Mouse (Mus musculus) MEL (cell line): ENCODE results near the gene Susd4. TPM values are rescaled to one million over a fixed set of nuclear protein-coding genes. Genes with fewer than 3 reads are reported as not detected.

Experiments
- DNase-seq: peaks from one replicate; pipeline ENCODE4 v3.0.0; 2011; ENCODE audit warnings: low read depth, low spot score
- H3K27ac ChIP-seq: 2 replicates; pipeline ENCODE4 v1.5.1; 2012; ENCODE audit warnings: low read depth, mild to moderate bottlenecking, control low read depth, low read length, moderate library complexity; ENCODE audit not compliant: control insufficient read depth
- H3K27me3 ChIP-seq, 2 experiments: fragments of 150-350 bp in 1 of 2; sonication (generic) in 1 of 2; 2 replicates each; pipeline ENCODE4 v1.6.1; 2012; ENCODE audit warnings: low read length in 2 of 2, mild to moderate bottlenecking in 2 of 2, improper control_type of control experiment in 1 of 2, moderate library complexity in 1 of 2; ENCODE audit not compliant: insufficient read depth in 2 of 2, control insufficient read depth in 1 of 2
- H3K36me3 ChIP-seq, 2 experiments: 2 replicates each; pipeline ENCODE4 v1.6.1; 2012 to 2014; ENCODE audit warnings: low read length in 2 of 2, improper control_type of control experiment in 1 of 2, inconsistent platforms in 1 of 2, mild to moderate bottlenecking in 1 of 2; ENCODE audit not compliant: insufficient read depth in 2 of 2, control insufficient read depth in 1 of 2
- H3K4me1 ChIP-seq, 2 experiments: fragments of 150-350 bp in 1 of 2; sonication (generic) in 1 of 2; 2 replicates each; pipeline ENCODE4 v1.6.1; 2012; ENCODE audit warnings: low read length in 2 of 2, improper control_type of control experiment in 1 of 2, mild to moderate bottlenecking in 1 of 2; ENCODE audit not compliant: insufficient read depth in 2 of 2, control insufficient read depth in 1 of 2
- H3K4me3 ChIP-seq, 2 experiments: fragments of 150-350 bp in 1 of 2; sonication (generic) in 1 of 2; 2 replicates each; pipeline ENCODE4 v1.5.1; 2012; ENCODE audit warnings: low read depth in 2 of 2, low read length in 2 of 2, mild to moderate bottlenecking in 2 of 2, moderate library complexity in 2 of 2, control low read depth in 1 of 2, improper control_type of control experiment in 1 of 2; ENCODE audit not compliant: control insufficient read depth in 1 of 2, insufficient read depth in 1 of 2
- H3K79me2 ChIP-seq: 2 replicates; pipeline ENCODE4 v1.6.1; 2012; ENCODE audit warnings: mild to moderate bottlenecking, low read length, moderate library complexity; ENCODE audit not compliant: control insufficient read depth, poor library complexity, insufficient read depth
- H3K9ac ChIP-seq: 2 replicates; pipeline ENCODE4 v1.6.1; 2012; ENCODE audit warnings: low read depth, mild to moderate bottlenecking, control low read depth, low read length, moderate library complexity; ENCODE audit not compliant: control insufficient read depth, poor library complexity, severe bottlenecking
- H3K9me3 ChIP-seq: fragments of 150-350 bp; sonication (generic); replicated peaks from 2 replicates; pipeline ENCODE4 v1.6.1; 2012; ENCODE audit warnings: mild to moderate bottlenecking, low read length, improper control_type of control experiment, moderate library complexity; ENCODE audit not compliant: insufficient read depth
- BHLHE40 ChIP-seq: IDR thresholded peaks from 2 replicates; pipeline ENCODE4 v1.6.1; 2012; ENCODE audit warnings: low read depth, mild to moderate bottlenecking, inconsistent platforms, low read length, improper control_type of control experiment, borderline replicate concordance
- CHD1 ChIP-seq: IDR thresholded peaks from 2 replicates; pipeline ENCODE4 v1.6.1; 2012; ENCODE audit warnings: low read depth, mild to moderate bottlenecking, inconsistent platforms, low read length, improper control_type of control experiment
- CTCF ChIP-seq, 3 experiments: IDR thresholded peaks in 2 of 3; conservative IDR thresholded peaks in 1 of 3; 2 replicates each; pipeline ENCODE4 v1.5.1; 2011 to 2012; ENCODE audit warnings: low read length in 3 of 3, low read depth in 2 of 3, mild to moderate bottlenecking in 2 of 3, improper control_type of control experiment in 1 of 3, inconsistent platforms in 1 of 3, mixed read lengths in 1 of 3, moderate library complexity in 1 of 3; ENCODE audit not compliant: control insufficient read depth in 1 of 3, insufficient read depth in 1 of 3, poor library complexity in 1 of 3, severe bottlenecking in 1 of 3
- ELF1 ChIP-seq: IDR thresholded peaks from 2 replicates; pipeline ENCODE4 v1.6.1; 2014; ENCODE audit warnings: low read depth, mild to moderate bottlenecking, inconsistent platforms, low read length, improper control_type of control experiment, moderate library complexity
- EP300 ChIP-seq, 2 experiments: IDR thresholded peaks; 2 replicates each; pipeline ENCODE4 v1.6.1; 2011; ENCODE audit warnings: improper control_type of control experiment in 2 of 2, low read length in 2 of 2, low read depth in 1 of 2, mild to moderate bottlenecking in 1 of 2
- GABPA ChIP-seq: IDR thresholded peaks from 2 replicates; pipeline ENCODE4 v1.6.1; 2012; ENCODE audit warnings: low read depth, mild to moderate bottlenecking, inconsistent platforms, low read length, improper control_type of control experiment, moderate library complexity
- HCFC1 ChIP-seq: IDR thresholded peaks from 2 replicates; pipeline ENCODE4 v1.6.1; 2012; ENCODE audit warnings: low read depth, mild to moderate bottlenecking, inconsistent platforms, low read length, improper control_type of control experiment, moderate library complexity
- MAX ChIP-seq: IDR thresholded peaks from 2 replicates; pipeline ENCODE4 v1.6.1; 2011; ENCODE audit warnings: low read length, improper control_type of control experiment
- MAZ ChIP-seq: IDR thresholded peaks from 2 replicates; pipeline ENCODE4 v1.6.1; 2012; ENCODE audit warnings: low read depth, mild to moderate bottlenecking, inconsistent platforms, low read length, improper control_type of control experiment
- MXI1 ChIP-seq: IDR thresholded peaks from 2 replicates; pipeline ENCODE4 v1.6.1; 2011; ENCODE audit warnings: mild to moderate bottlenecking, low read depth, low read length, improper control_type of control experiment
- POLR2A ChIP-seq, 2 experiments: IDR thresholded peaks; 2 replicates each; pipeline ENCODE4 v1.6.1; 2011 to 2012; ENCODE audit warnings: low read length in 2 of 2, mild to moderate bottlenecking in 2 of 2, control low read depth in 1 of 2, improper control_type of control experiment in 1 of 2, low read depth in 1 of 2, moderate library complexity in 1 of 2; ENCODE audit not compliant: control insufficient read depth in 1 of 2, insufficient read depth in 1 of 2, poor library complexity in 1 of 2
- POLR2AphosphoS2 ChIP-seq: IDR thresholded peaks from 2 replicates; pipeline ENCODE4 v1.6.1; 2011; ENCODE audit warnings: low read length, improper control_type of control experiment
- RCOR1 ChIP-seq: IDR thresholded peaks from 2 replicates; pipeline ENCODE4 v1.6.1; 2012; ENCODE audit warnings: low read depth, mild to moderate bottlenecking, inconsistent platforms, low read length, improper control_type of control experiment
- SIN3A ChIP-seq: IDR thresholded peaks from 2 replicates; pipeline ENCODE4 v1.6.1; 2012; ENCODE audit warnings: low read length, improper control_type of control experiment, inconsistent platforms
- SMC3 ChIP-seq: IDR thresholded peaks from 2 replicates; pipeline ENCODE4 v1.6.1; 2011; ENCODE audit warnings: low read depth, low read length, improper control_type of control experiment
- TAL1 ChIP-seq: IDR thresholded peaks from 2 replicates; pipeline ENCODE4 v1.6.1; 2012; ENCODE audit warnings: mild to moderate bottlenecking, inconsistent platforms, low read length, moderate library complexity, mixed read lengths
- TCF12 ChIP-seq: IDR thresholded peaks from 2 replicates; pipeline ENCODE4 v1.6.1; 2014; ENCODE audit warnings: low read depth, mild to moderate bottlenecking, inconsistent platforms, low read length, improper control_type of control experiment, moderate library complexity
- USF1 ChIP-seq: IDR thresholded peaks from 2 replicates; pipeline ENCODE4 v1.6.1; 2014; ENCODE audit warnings: low read depth, mild to moderate bottlenecking, inconsistent platforms, low read length, improper control_type of control experiment, moderate library complexity
- ZC3H11A ChIP-seq: IDR thresholded peaks from 2 replicates; pipeline ENCODE4 v1.6.1; 2012; ENCODE audit warnings: low read depth, mild to moderate bottlenecking, inconsistent platforms, low read length, improper control_type of control experiment
- ZKSCAN1 ChIP-seq: IDR thresholded peaks from 2 replicates; pipeline ENCODE4 v1.6.1; 2012; ENCODE audit warnings: low read depth, mild to moderate bottlenecking, inconsistent platforms, low read length, improper control_type of control experiment, moderate library complexity
- ZMIZ1 ChIP-seq: IDR thresholded peaks from 2 replicates; pipeline ENCODE4 v1.6.1; 2012; ENCODE audit warnings: low read depth, mild to moderate bottlenecking, inconsistent platforms, low read length, improper control_type of control experiment, moderate library complexity
- polyA plus RNA-seq, 2 experiments: library from polyadenylated mRNA; stranded (reverse) in 1 of 2; unstranded in 1 of 2; fragments of >175 nt in 1 of 2; fragments of >200 nt in 1 of 2; gene quantifications; 2 replicates each; pipeline versions ENCODE4 v1.2.1 to v1.2.4; 2012; ENCODE audit warnings: low replicate concordance in 2 of 2, low read depth in 1 of 2; ENCODE audit not compliant: insufficient read length in 2 of 2, insufficient read depth in 1 of 2, missing spikeins in 1 of 2
- total RNA-seq: library from RNA; depleted of rRNA; stranded (reverse); fragments of 300-350 nt; gene quantifications from 2 replicates; pipeline ENCODE4 v1.2.3, GENCODE M21; 2012

Susd4 gene
- total and polyA plus RNA-seq, 3 experiments = not detected

GRCm38 (mm10) chr1:182729002-182729401, 34.7 kb upstream of the Susd4 start:
- H3K9me3 ChIP-seq = no peaks in the 10 kb centered on the region
- no peaks in the 10 kb centered on the region for H3K27me3 ChIP-seq
- TF ChIP-seq RCOR1 (no peak), ZMIZ1 (no peak), MAX (no peak), GABPA (no peak), USF1 (no peak), POLR2A (IDR thresholded peaks at IDR 0.05; ENCODE audit: control insufficient read depth in 1 of 2, insufficient read depth in 1 of 2, low read depth in 1 of 2, low read length in 2 of 2, poor library complexity in 1 of 2) (no peak), SMC3 (no peak), ZKSCAN1 (no peak), MXI1 (no peak), EP300 (IDR thresholded peaks at IDR 0.05; ENCODE audit: low read depth in 1 of 2, low read length in 2 of 2) (no peak)
- TF ChIP-seq, all 39 proteins: peak for 0
- Histone ChIP-seq H3K36me3 (no peaks in the 10 kb centered on the region), H3K4me1 (no peaks in the 10 kb centered on the region), H3K4me3 (no peak overlapping the region), H3K9ac (no peak overlapping the region), H3K79me2 (no peaks in the 10 kb centered on the region), H3K27ac (no peak overlapping the region)
- DNase-seq = no peak

- Histone ChIP-seq H3K27ac (no peak overlapping the region), H3K36me3 (no peaks in the 10 kb centered on the region), H3K4me3 (no peak overlapping the region), H3K4me1 (no peaks in the 10 kb centered on the region), H3K9me3 (no peaks in the 10 kb centered on the region), H3K9ac (no peak overlapping the region), H3K27me3 (no peaks in the 10 kb centered on the region), H3K79me2 (no peaks in the 10 kb centered on the region)
- DNase-seq = no peak
- TF ChIP-seq CHD1 (no peak), TCF12 (no peak), SIN3A (no peak), MAZ (no peak), BHLHE40 (no peak), MAX (no peak), CTCF (IDR thresholded peaks at IDR 0.05 in 2 of 3, conservative IDR thresholded peaks at IDR 0.05 in 1 of 3; ENCODE audit: control insufficient read depth in 1 of 3, insufficient read depth in 1 of 3, low read depth in 2 of 3, low read length in 3 of 3, poor library complexity in 1 of 3, severe bottlenecking in 1 of 3) (no peak), POLR2AphosphoS2 (no peak), TAL1 (no peak), HCFC1 (no peak), ZC3H11A (no peak), ELF1 (no peak), ZMIZ1 (no peak)
Observed at GRCm38 (mm10) chr1:182732695-182733094, 31.0 kb upstream of the Susd4 start.
